Mouse (Mus musculus) liver, embryonic 15.5 days (tissue): ENCODE measurements around the gene H1f0. TPM values are rescaled to one million over a fixed set of nuclear protein-coding genes. Genes with fewer than 3 reads are reported as not detected.

Experiments used
- ATAC-seq: fragments of 200-750 bp; cut with Nextera tagmentation; 2 replicates; pipeline ENCODE4 v1.8.0; 2017; ENCODE audit warnings: moderate number of reproducible peaks, mild to moderate bottlenecking, moderate library complexity; ENCODE audit not compliant: insufficient read depth
- H3K27ac ChIP-seq: fragments of 300-500 bp; sonication (generic); replicated peaks from 2 replicates; pipeline ENCODE4 v1.5.1; 2015; ENCODE audit warnings: mild to moderate bottlenecking, inconsistent platforms
- H3K27me3 ChIP-seq: fragments of 300-500 bp; sonication (generic); 2 replicates; pipeline ENCODE4 v1.6.1; 2015; ENCODE audit warnings: mild to moderate bottlenecking, inconsistent platforms
- H3K36me3 ChIP-seq: fragments of 300-500 bp; sonication (generic); replicated peaks from 2 replicates; pipeline ENCODE4 v1.6.1; 2015; ENCODE audit warnings: moderate library complexity, mild to moderate bottlenecking, inconsistent platforms
- H3K4me1 ChIP-seq: fragments of 300-500 bp; sonication (generic); replicated peaks from 2 replicates; pipeline ENCODE4 v1.6.1; 2015; ENCODE audit warnings: inconsistent platforms
- H3K4me2 ChIP-seq: fragments of 300-500 bp; sonication (generic); 2 replicates; pipeline ENCODE4 v1.6.1; 2015; ENCODE audit warnings: moderate library complexity, mild to moderate bottlenecking, inconsistent platforms
- H3K4me3 ChIP-seq: fragments of 300-500 bp; sonication (generic); replicated peaks from 2 replicates; pipeline ENCODE4 v1.5.1; 2015; ENCODE audit warnings: mild to moderate bottlenecking, inconsistent platforms
- H3K9ac ChIP-seq: fragments of 300-500 bp; sonication (generic); 2 replicates; pipeline ENCODE4 v1.6.1; 2015; ENCODE audit warnings: moderate library complexity, mild to moderate bottlenecking, inconsistent platforms
- H3K9me3 ChIP-seq: fragments of 300-500 bp; sonication (generic); replicated peaks from 2 replicates; pipeline ENCODE4 v1.6.1; 2016; ENCODE audit warnings: inconsistent platforms
- WGBS: fragments of 180-500 bp; shearing (Covaris S2); methylation state at CpG from one replicate; pipeline ENCODE4 v1.1.7; 2015; ENCODE audit warnings: mixed read lengths; ENCODE audit not compliant: insufficient replicate concordance; 5-methylcytosine and 5-hydroxymethylcytosine counted together
- polyA plus RNA-seq: library from polyadenylated mRNA; unstranded; fragments of >200 nt; fragmentation: Nextera tagmentation; extraction: Ambion mirVana; gene quantifications from 2 replicates; pipeline ENCODE4 v1.2.1, GENCODE M21; 2015

Gene H1f0
- 118 and 121 TPM in 2 replicates for polyA plus RNA-seq

- Histone ChIP-seq H3K9me3 (no peaks in the 10 kb centered on the region), H3K4me2 (peak within 1 kb of the TSS; percentile 81), H3K27me3 (peaks cover 90% of the 10 kb centered on the region), H3K36me3 (no peaks in the 10 kb centered on the region), H3K4me1 (peaks cover 55% of the 10 kb centered on the region), H3K27ac (peak within 1 kb of the TSS; percentile 72), H3K4me3 (peak within 1 kb of the TSS; percentile 65), H3K9ac (peak within 1 kb of the TSS; percentile 73)
- peak; percentile 30 for ATAC-seq
- under 1% methylated on average over 56 of the region's 58 CpGs for WGBS
Observed at GRCm38 (mm10) chr15:79028237-79028738, at the start of gene H1f0. TSS of gene H1f0 (plus strand) at chr15:79028450.

- peaks cover 34% of the 10 kb centered on the region for H3K4me1 ChIP-seq
- no peaks in the 10 kb centered on the region for H3K27me3 ChIP-seq
- no peaks in the 10 kb centered on the region for H3K9me3 ChIP-seq
- no peaks in the 10 kb centered on the region for H3K36me3 ChIP-seq
- ATAC-seq, result no peak
- H3K4me2 ChIP-seq, result peak overlapping the region; percentile 16
- 14% methylated on average over 4 of the region's 4 CpGs for WGBS
- no peak overlapping the region for H3K4me3 ChIP-seq
- H3K9ac ChIP-seq, result no peak overlapping the region
- H3K27ac ChIP-seq, result peak overlapping the region; percentile 26; the same call in 1 of the 2 replicates
Observed at GRCm38 (mm10) chr15:78978875-78979274, 49.4 kb upstream of the H1f0 start.

- Histone ChIP-seq H3K27ac (no peak overlapping the region), H3K9ac (no peak overlapping the region), H3K36me3 (no peaks in the 10 kb centered on the region), H3K4me3 (no peak overlapping the region), H3K4me1 (peaks cover 46% of the 10 kb centered on the region), H3K4me2 (no peak overlapping the region), H3K27me3 (no peaks in the 10 kb centered on the region), H3K9me3 (no peaks in the 10 kb centered on the region)
- WGBS, result 73% methylated on average over 4 of the region's 4 CpGs
- no peak for ATAC-seq
Observed at GRCm38 (mm10) chr15:78980084-78980483, 48.2 kb upstream of the H1f0 start.

- peaks cover 62% of the 10 kb centered on the region for H3K4me1 ChIP-seq
- under 1% methylated on average over 67 of the region's 67 CpGs for WGBS
Observed at GRCm38 (mm10) chr15:78982658-78983435, 45.4 kb upstream of the H1f0 start.

GRCm38 (mm10) chr15:78983436-78984285 lies 44.6 kb upstream of the H1f0 start:
- Histone ChIP-seq H3K36me3 (peaks cover 21% of the 10 kb centered on the region), H3K9me3 (no peaks in the 10 kb centered on the region), H3K27ac (peak overlapping the region; percentile 97), H3K9ac (peak overlapping the region; percentile 95), H3K4me3 (peak overlapping the region; percentile 99), H3K27me3 (no peaks in the 10 kb centered on the region), H3K4me2 (peak overlapping the region; percentile 94), H3K4me1 (peaks cover 58% of the 10 kb centered on the region)
- WGBS, result 2% methylated on average over 21 of the region's 21 CpGs
- peak; percentile 62 for ATAC-seq

More at GRCm38 (mm10) chr15:78982658-78983435, 45.4 kb upstream of the H1f0 start:
- H3K27me3 ChIP-seq, result no peaks in the 10 kb centered on the region
- H3K9me3 ChIP-seq, result no peaks in the 10 kb centered on the region
- peak overlapping the region; percentile 97 for H3K27ac ChIP-seq
- peak overlapping the region; percentile 94 for H3K4me2 ChIP-seq
- H3K36me3 ChIP-seq, result peaks cover 13% of the 10 kb centered on the region
- peak overlapping the region; percentile 99 for H3K4me3 ChIP-seq
- peak; percentile 86 for ATAC-seq
- H3K9ac ChIP-seq, result peak overlapping the region; percentile 95

- Histone ChIP-seq H3K9me3 (no peaks in the 10 kb centered on the region), H3K4me1 (peaks cover 53% of the 10 kb centered on the region), H3K4me2 (peak overlapping the region; percentile 94), H3K9ac (peak overlapping the region; percentile 95; the same call in 1 of the 2 replicates), H3K27ac (peak overlapping the region; percentile 97), H3K27me3 (no peaks in the 10 kb centered on the region), H3K4me3 (peak overlapping the region; percentile 99), H3K36me3 (peaks cover 27% of the 10 kb centered on the region)
- 17% methylated on average over 5 of the region's 5 CpGs for WGBS
- no peak for ATAC-seq
Observed at GRCm38 (mm10) chr15:78984286-78984778, 43.9 kb upstream of the H1f0 start.

- Histone ChIP-seq H3K36me3 (peaks cover 50% of the 10 kb centered on the region), H3K27ac (no peak overlapping the region), H3K9me3 (no peaks in the 10 kb centered on the region), H3K9ac (no peak overlapping the region), H3K4me1 (peaks cover 47% of the 10 kb centered on the region), H3K4me2 (no peak overlapping the region), H3K27me3 (no peaks in the 10 kb centered on the region), H3K4me3 (no peak overlapping the region)
- WGBS, result 59% methylated on average over 11 of the region's 11 CpGs
- no peak for ATAC-seq
Observed at GRCm38 (mm10) chr15:78986536-78987220, 41.6 kb upstream of the H1f0 start.

- Histone ChIP-seq H3K9ac (no peak overlapping the region), H3K4me2 (no peak overlapping the region), H3K4me3 (no peak overlapping the region), H3K27me3 (no peaks in the 10 kb centered on the region), H3K27ac (no peak overlapping the region), H3K9me3 (no peaks in the 10 kb centered on the region), H3K4me1 (peaks cover 37% of the 10 kb centered on the region), H3K36me3 (peaks cover 69% of the 10 kb centered on the region)
- WGBS, result 83% methylated on average over 14 of the region's 14 CpGs
- no peak for ATAC-seq
Observed at GRCm38 (mm10) chr15:78988499-78988971, 39.7 kb upstream of the H1f0 start.

- Histone ChIP-seq H3K9ac (no peak overlapping the region), H3K36me3 (peaks cover 78% of the 10 kb centered on the region), H3K9me3 (no peaks in the 10 kb centered on the region), H3K27ac (no peak overlapping the region), H3K4me1 (peaks cover 28% of the 10 kb centered on the region), H3K4me2 (no peak overlapping the region), H3K27me3 (no peaks in the 10 kb centered on the region), H3K4me3 (no peak overlapping the region)
- 79% methylated on average over 14 of the region's 14 CpGs for WGBS
- no peak for ATAC-seq
Observed at GRCm38 (mm10) chr15:78989152-78990092, 38.8 kb upstream of the H1f0 start.

- Histone ChIP-seq H3K27ac (no peak overlapping the region), H3K4me1 (peaks cover 21% of the 10 kb centered on the region), H3K4me3 (no peak overlapping the region), H3K36me3 (peaks cover 84% of the 10 kb centered on the region), H3K9ac (no peak overlapping the region), H3K27me3 (no peaks in the 10 kb centered on the region), H3K9me3 (no peaks in the 10 kb centered on the region), H3K4me2 (no peak overlapping the region)
- 93% methylated on average over 9 of the region's 9 CpGs for WGBS
- ATAC-seq, result no peak
Observed at GRCm38 (mm10) chr15:78990093-78990463, 38.2 kb upstream of the H1f0 start.
